Mouse (Mus musculus) heart, embryonic 14.5 days (tissue): Measurements from ENCODE around the gene Peak1. TPM values are rescaled to one million over a fixed set of nuclear protein-coding genes. Genes with fewer than 3 reads are reported as not detected.
"Not testable (repeated sequence)": the region's sequence is repeated elsewhere in the genome, so short reads cannot be mapped to it uniquely, and the experiment has no call there.

Experiments
- ATAC-seq: fragments of 200-750 bp; cut with Nextera tagmentation; 2 replicates; pipeline ENCODE4 v1.8.0; 2017; ENCODE audit warnings: low read depth, moderate TSS enrichment; ENCODE audit not compliant: insufficient number of reproducible peaks, insufficient read depth, low FRiP score
- H3K27ac ChIP-seq, 2 experiments: fragments of 200-500 bp in 1 of 2; fragments of 300-500 bp in 1 of 2; sonication (generic) in 1 of 2; replicated peaks in 1 of 2; 2 replicates each; pipeline ENCODE4 v1.5.1; 2012 to 2014; ENCODE audit warnings: low read depth in 2 of 2, low read length in 2 of 2, control low read depth in 1 of 2, mild to moderate bottlenecking in 1 of 2, mixed read lengths in 1 of 2; ENCODE audit not compliant: control insufficient read depth in 1 of 2, insufficient read depth in 1 of 2
- H3K27me3 ChIP-seq: fragments of 300-500 bp; sonication (generic); 2 replicates; pipeline ENCODE4 v1.6.1; 2014; ENCODE audit warnings: mild to moderate bottlenecking, low read length, control low read depth; ENCODE audit not compliant: control insufficient read depth, insufficient read depth
- H3K36me3 ChIP-seq: fragments of 300-500 bp; sonication (generic); 2 replicates; pipeline ENCODE4 v1.6.1; 2014; ENCODE audit warnings: mild to moderate bottlenecking, control low read depth, low read length, mixed read lengths; ENCODE audit not compliant: control insufficient read depth, insufficient read depth
- H3K4me1 ChIP-seq, 2 experiments: fragments of 200-500 bp in 1 of 2; fragments of 300-500 bp in 1 of 2; sonication (generic) in 1 of 2; 2 replicates each; pipeline ENCODE4 v1.6.1; 2012 to 2014; ENCODE audit warnings: low read length in 2 of 2, control low read depth in 1 of 2, mixed read lengths in 1 of 2; ENCODE audit not compliant: control insufficient read depth in 2 of 2, insufficient read depth in 2 of 2
- H3K4me2 ChIP-seq: fragments of 300-500 bp; sonication (generic); 2 replicates; pipeline ENCODE4 v1.6.1; 2014; ENCODE audit warnings: mild to moderate bottlenecking, low read length
- H3K4me3 ChIP-seq, 2 experiments: fragments of 200-500 bp in 1 of 2; fragments of 300-500 bp in 1 of 2; sonication (generic) in 1 of 2; 2 replicates each; pipeline ENCODE4 v1.5.1; 2012 to 2014; ENCODE audit warnings: low read length in 2 of 2, mild to moderate bottlenecking in 2 of 2, control low read depth in 1 of 2, low read depth in 1 of 2, moderate library complexity in 1 of 2; ENCODE audit not compliant: control insufficient read depth in 1 of 2, insufficient read depth in 1 of 2
- H3K9ac ChIP-seq: fragments of 300-500 bp; sonication (generic); 2 replicates; pipeline ENCODE4 v1.6.1; 2014; ENCODE audit warnings: mild to moderate bottlenecking, low read length
- H3K9me3 ChIP-seq: fragments of 300-500 bp; sonication (generic); 2 replicates; pipeline ENCODE4 v1.6.1; 2016; ENCODE audit warnings: low read length, control low read depth; ENCODE audit not compliant: control insufficient read depth
- WGBS: fragments of 180-500 bp; shearing (Covaris S2); extraction: QIAGEN DNeasy Blood & Tissue Kit; methylation state at CpG from one replicate; pipeline ENCODE4 v1.1.7; 2014; 5-methylcytosine and 5-hydroxymethylcytosine counted together
- polyA plus RNA-seq: library from polyadenylated mRNA; unstranded; fragments of >200 nt; fragmentation: Nextera tagmentation; extraction: Ambion mirVana; gene quantifications from 2 replicates; pipeline ENCODE4 v1.2.1, GENCODE M21; 2014

Peak1 gene
- polyA plus RNA-seq, 1 experiment from 2014 or later: 22.4 TPM

- H3K9me3 ChIP-seq: no peaks in the 10 kb centered on the region
- no peak overlapping the region for H3K9ac ChIP-seq
- peaks cover 12 to 33% of the 10 kb centered on the region in 2 experiments for H3K4me1 ChIP-seq
- 93% methylated on average over 5 of the region's 5 CpGs for WGBS
- H3K27me3 ChIP-seq: no peaks in the 10 kb centered on the region
- H3K36me3 ChIP-seq: peaks cover 23% of the 10 kb centered on the region
- H3K4me2 ChIP-seq: no peak overlapping the region
- H3K4me3 ChIP-seq: no peak overlapping the region
- no peak for ATAC-seq
- H3K27ac ChIP-seq: no peak overlapping the region
These were observed 176.8 kb downstream of the Peak1 start for GRCm38 (mm10) chr9:56241076-56241475.

GRCm38 (mm10) chr9:56235871-56236298, 182.0 kb downstream of the Peak1 start:
- no peak overlapping the region for H3K4me3 ChIP-seq
- WGBS: 11% methylated on average over 6 of the region's 6 CpGs
- peak overlapping the region; percentile 65 to 95 for H3K27ac ChIP-seq
- H3K4me1 ChIP-seq: peaks cover 21 to 76% of the 10 kb centered on the region in 2 experiments
- H3K9me3 ChIP-seq: no peaks in the 10 kb centered on the region
- no peaks in the 10 kb centered on the region for H3K27me3 ChIP-seq
- peaks cover 11% of the 10 kb centered on the region for H3K36me3 ChIP-seq
- ATAC-seq: peak; percentile 75
- H3K4me2 ChIP-seq: peak overlapping the region; percentile 49
- no peak overlapping the region for H3K9ac ChIP-seq

- Histone ChIP-seq H3K9me3 (no peaks in the 10 kb centered on the region), H3K4me3 (no peak overlapping the region), H3K4me1 (peaks cover 21 to 75% of the 10 kb centered on the region in 2 experiments), H3K27ac (peak overlapping the region; percentile 65 to 95), H3K36me3 (peaks cover 5% of the 10 kb centered on the region), H3K4me2 (peak overlapping the region; percentile 49), H3K27me3 (no peaks in the 10 kb centered on the region), H3K9ac (peak overlapping the region; percentile 48)
- 56% methylated on average over 5 of the region's 5 CpGs for WGBS
- ATAC-seq: no peak
These were observed 182.6 kb downstream of the Peak1 start for GRCm38 (mm10) chr9:56235281-56235680.

- H3K27me3 ChIP-seq: no peaks in the 10 kb centered on the region
- ATAC-seq: no peak
- no peak overlapping the region for H3K9ac ChIP-seq
- H3K4me1 ChIP-seq: peaks cover 18 to 67% of the 10 kb centered on the region in 2 experiments
- H3K4me2 ChIP-seq: peak overlapping the region; percentile 21
- H3K27ac ChIP-seq: peak overlapping the region; percentile 87 to 95
- WGBS: 50% methylated on average over 3 of the region's 3 CpGs
- H3K4me3 ChIP-seq: no peak overlapping the region
- no peaks in the 10 kb centered on the region for H3K9me3 ChIP-seq
- H3K36me3 ChIP-seq: no peaks in the 10 kb centered on the region
These were observed 183.3 kb downstream of the Peak1 start for GRCm38 (mm10) chr9:56234561-56234960.

DNA sequence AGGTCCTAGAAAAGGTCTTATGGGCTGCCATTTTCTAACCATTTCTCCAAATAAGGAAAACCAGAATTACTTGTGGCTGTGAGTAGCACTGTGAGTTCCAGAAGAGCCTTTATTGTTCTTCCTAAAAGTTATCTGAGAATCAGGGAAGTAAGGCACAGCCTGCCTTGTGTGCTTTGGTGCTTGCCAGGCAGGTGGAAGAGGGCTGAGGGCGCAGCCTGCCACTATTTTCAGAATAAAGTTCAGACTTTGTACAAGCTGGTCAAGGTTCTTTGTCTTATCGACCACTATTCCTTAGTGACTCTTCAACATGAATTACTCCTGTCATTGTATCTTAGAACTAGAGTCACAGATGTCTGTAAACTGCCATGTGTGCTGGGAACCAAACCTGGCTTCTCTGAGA, 184.6 kb downstream of the Peak1 start:
- H3K9ac ChIP-seq: no peak overlapping the region
- no peaks in the 10 kb centered on the region for H3K9me3 ChIP-seq
- H3K36me3 ChIP-seq: no peaks in the 10 kb centered on the region
- ATAC-seq: no peak
- peak overlapping the region; percentile 81 to 95 for H3K27ac ChIP-seq
- no peaks in the 10 kb centered on the region for H3K27me3 ChIP-seq
- WGBS: 64% methylated on average over 2 of the region's 2 CpGs
- peaks cover 18 to 62% of the 10 kb centered on the region in 2 experiments for H3K4me1 ChIP-seq
- 0 out of 2 replicates have a peak overlapping the region, but pooled peaks have one; percentile 11 for H3K4me2 ChIP-seq
- H3K4me3 ChIP-seq: no peak overlapping the region

GRCm38 (mm10) chr9:56230906-56231305, 187.0 kb downstream of the Peak1 start:
- H3K4me3 ChIP-seq: no peak overlapping the region
- H3K9ac ChIP-seq: no peak overlapping the region
- no peak overlapping the region for H3K27ac ChIP-seq
- no peaks in the 10 kb centered on the region for H3K9me3 ChIP-seq
- H3K36me3 ChIP-seq: peaks cover 19% of the 10 kb centered on the region
- no peak overlapping the region for H3K4me2 ChIP-seq
- peaks cover 11 to 42% of the 10 kb centered on the region in 2 experiments for H3K4me1 ChIP-seq
- peak; percentile 79; the same call in 1 of the 2 replicates for ATAC-seq
- no peaks in the 10 kb centered on the region for H3K27me3 ChIP-seq

- 83% methylated on average over 7 of the region's 7 CpGs for WGBS
- H3K4me1 ChIP-seq: peaks cover 2 to 14% of the 10 kb centered on the region in 2 experiments; a peak in 3 of 4 replicates
- no peak overlapping the region for H3K9ac ChIP-seq
- no peaks in the 10 kb centered on the region for H3K9me3 ChIP-seq
- no peaks in the 10 kb centered on the region for H3K27me3 ChIP-seq
- H3K4me3 ChIP-seq: no peak overlapping the region
- peaks cover 26% of the 10 kb centered on the region for H3K36me3 ChIP-seq
- no peak overlapping the region for H3K27ac ChIP-seq
- ATAC-seq: no peak
- no peak overlapping the region for H3K4me2 ChIP-seq
These were observed 190.2 kb downstream of the Peak1 start for GRCm38 (mm10) chr9:56227626-56228025.

DNA sequence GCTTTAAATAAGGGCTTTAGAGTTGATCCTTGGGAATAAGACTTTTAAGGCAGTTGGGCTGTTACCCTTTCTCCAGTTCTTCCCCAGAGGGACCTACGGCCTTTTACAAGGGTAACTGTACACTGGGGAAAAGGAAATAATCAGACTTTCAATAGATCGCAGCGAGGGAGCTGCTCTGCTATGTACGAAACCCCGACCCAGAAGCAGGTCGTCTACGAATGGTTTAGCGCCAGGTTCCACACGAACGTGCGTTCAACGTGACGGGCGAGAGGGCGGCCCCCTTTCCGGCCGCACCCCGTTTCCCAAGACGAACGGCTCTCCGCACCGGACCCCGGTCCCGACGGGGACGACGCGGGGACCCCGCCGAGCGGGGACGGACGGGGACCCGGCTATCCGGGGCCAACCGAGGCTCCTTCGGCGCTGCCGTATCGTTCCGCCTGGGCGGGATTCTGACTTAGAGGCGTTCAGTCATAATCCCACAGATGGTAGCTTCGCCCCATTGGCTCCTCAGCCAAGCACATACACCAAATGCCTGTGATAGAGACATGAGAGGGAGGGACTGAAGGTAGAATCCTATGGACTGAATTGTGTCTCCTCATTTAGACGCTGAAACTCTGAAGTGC, 194.3 kb downstream of the Peak1 start:
- H3K9ac ChIP-seq, H3K27me3 ChIP-seq, H3K9me3 ChIP-seq, H3K4me1 ChIP-seq, H3K27ac ChIP-seq: not testable (repeated sequence)
- H3K4me2 ChIP-seq: peak overlapping the region; percentile 48
- H3K36me3 ChIP-seq: peaks cover 26% of the 10 kb centered on the region
- ATAC-seq: peak; percentile 100
- 33% methylated on average over 30 of the region's 45 CpGs for WGBS
- peak overlapping the region in 1 of 2 experiments; percentile 17; a peak in 2 of 4 replicates for H3K4me3 ChIP-seq
